Mouse (Mus musculus): ENCODE measurements around the gene Dok5. TPM values are rescaled to one million over a fixed set of nuclear protein-coding genes. Genes with fewer than 3 reads are reported as not detected.
A peak's percentile ranks its signal among the peaks of the same experiment; 100 is the strongest.

Dok5 gene
- polyA plus RNA-seq, 1 experiment from 2014 or later, result 0.78 TPM

DNA sequence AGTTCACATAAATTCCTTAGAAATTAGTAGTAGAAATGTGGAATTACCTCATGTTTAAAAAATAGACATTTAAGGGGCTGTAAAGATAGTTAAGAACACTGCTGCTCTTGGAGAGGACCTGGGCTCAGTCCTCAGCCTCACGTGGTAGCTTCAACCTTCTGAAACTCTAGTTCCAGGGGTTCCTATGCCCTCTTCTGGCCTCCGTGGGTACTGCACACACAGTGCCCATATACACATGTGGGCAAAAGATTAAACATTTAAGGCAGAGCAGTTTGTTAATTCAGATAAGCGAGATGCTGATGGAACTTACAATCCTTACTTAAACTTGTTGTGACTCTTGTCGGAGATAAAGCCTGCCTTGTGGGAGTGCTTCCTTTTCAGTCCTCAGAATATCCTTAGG lies 118.5 kb downstream of the Dok5 start:
- Histone ChIP-seq H3K27me3 (ENCODE audit: control insufficient read depth, insufficient read depth, low read length) (no peaks in the 10 kb centered on the region), H3K27ac (replicated peaks) (no peak overlapping the region), H3K9me3 (ENCODE audit: control insufficient read depth, low read length) (no peaks in the 10 kb centered on the region), H3K36me3 (ENCODE audit: control insufficient read depth, insufficient read depth, low read length) (no peaks in the 10 kb centered on the region), H3K9ac (ENCODE audit: low read length) (no peak overlapping the region), H3K4me3 (ENCODE audit: low read depth, low read length) (no peak overlapping the region), H3K4me1 (replicated peaks; ENCODE audit: control insufficient read depth, insufficient read depth) (no peaks in the 10 kb centered on the region), H3K4me2 (replicated peaks; ENCODE audit: low read depth) (no peak overlapping the region)
- TF ChIP-seq EP300 (optimal IDR thresholded peaks at IDR 0.05) (no peak), CTCF (IDR thresholded peaks at IDR 0.05; ENCODE audit: low read depth) (peak; percentile 26; the same call in 1 of the 2 replicates)
- WGBS, result 96% methylated on average over 4 of the region's 4 CpGs
- DNase-seq (ENCODE audit: low spot score) (no peak), ATAC-seq (ENCODE audit: low FRiP score, low TSS enrichment) (no peak)

DNA sequence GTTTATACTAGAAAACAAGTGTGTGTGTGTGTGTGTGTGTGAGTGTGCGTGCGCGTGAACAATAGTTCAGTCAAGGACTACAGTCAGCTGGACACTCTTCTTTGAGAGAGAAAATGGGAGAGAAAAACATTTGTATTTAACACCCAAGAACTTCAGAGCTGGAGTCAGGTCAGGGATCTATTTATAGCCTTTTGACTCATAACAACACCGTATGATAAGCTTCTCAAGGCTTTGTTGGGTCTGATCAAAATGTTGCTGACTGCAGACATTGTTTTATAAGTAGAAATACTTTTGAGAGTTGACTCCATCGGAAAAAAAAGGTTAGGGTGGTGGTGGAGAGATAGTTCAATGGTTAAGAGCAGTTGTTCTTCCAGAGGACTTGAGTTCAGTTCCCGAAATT lies 120.7 kb downstream of the Dok5 start:
- no peak for DNase-seq (ENCODE audit: low spot score)
- no peaks in the 10 kb centered on the region for H3K36me3 ChIP-seq (ENCODE audit: control insufficient read depth, insufficient read depth, low read length)
- H3K4me1 ChIP-seq (replicated peaks; ENCODE audit: control insufficient read depth, insufficient read depth), result 0 out of 2 replicates have a peak, but pooled peaks cover 3% of the 10 kb centered on the region
- 80% methylated on average over 6 of the region's 6 CpGs for WGBS
- no peaks in the 10 kb centered on the region for H3K9me3 ChIP-seq (ENCODE audit: control insufficient read depth, low read length)
- H3K27me3 ChIP-seq (ENCODE audit: control insufficient read depth, insufficient read depth, low read length), result no peaks in the 10 kb centered on the region
- H3K27ac ChIP-seq (replicated peaks), result no peak overlapping the region
- no peak for ATAC-seq (ENCODE audit: low FRiP score, low TSS enrichment)
- TF ChIP-seq EP300 (optimal IDR thresholded peaks at IDR 0.05), result no peak
- TF ChIP-seq CTCF (IDR thresholded peaks at IDR 0.05; ENCODE audit: low read depth), result no peak
- H3K9ac ChIP-seq (ENCODE audit: low read length), result no peak overlapping the region
- H3K4me2 ChIP-seq (replicated peaks; ENCODE audit: low read depth), result no peak overlapping the region
- no peak overlapping the region for H3K4me3 ChIP-seq (ENCODE audit: low read depth, low read length)

DNA sequence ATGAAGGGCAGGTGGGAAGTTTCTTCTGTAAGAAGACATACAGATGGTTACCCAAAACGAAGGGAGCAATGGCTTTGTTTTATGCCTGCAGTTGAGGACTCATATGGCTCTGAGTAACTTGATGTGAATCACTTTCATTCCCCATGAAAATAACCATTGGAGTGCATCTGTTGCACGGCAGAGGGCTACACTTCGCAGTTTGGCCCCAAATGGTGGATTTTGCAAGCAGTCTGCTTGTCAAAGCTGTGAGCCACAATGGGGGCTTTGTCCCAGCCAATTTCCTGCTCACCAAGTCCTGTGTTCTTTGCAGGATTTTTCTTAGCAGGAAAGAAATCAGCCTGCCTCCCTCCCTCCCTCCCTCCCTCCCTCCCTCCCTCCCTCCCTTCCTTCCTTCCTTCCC lies 123.6 kb downstream of the Dok5 start:
- H3K36me3 ChIP-seq (ENCODE audit: control insufficient read depth, insufficient read depth, low read length), result no peaks in the 10 kb centered on the region

DNA sequence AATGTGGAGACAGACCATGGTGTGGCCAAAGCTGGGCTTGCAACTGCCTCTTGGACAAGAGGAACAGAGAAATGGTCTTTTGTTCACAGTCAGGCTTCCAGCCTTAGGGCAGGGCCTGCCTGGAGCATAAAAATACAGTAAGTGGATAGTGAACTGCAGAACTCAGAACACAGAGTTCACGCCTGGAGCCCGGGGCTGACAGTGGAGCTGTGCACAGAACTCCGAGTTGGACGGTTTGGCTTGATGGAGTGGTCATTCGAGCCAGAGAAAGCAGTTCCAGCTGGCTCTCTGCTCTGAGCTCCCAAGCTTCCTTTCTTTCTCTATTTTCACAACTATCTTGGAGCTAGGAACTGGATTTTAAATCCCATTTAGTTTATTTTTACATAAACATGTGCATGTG lies 124.5 kb downstream of the Dok5 start:
- ATAC-seq (ENCODE audit: low FRiP score, low TSS enrichment) (no peak), DNase-seq (ENCODE audit: low spot score) (no peak)
- H3K36me3 ChIP-seq (ENCODE audit: control insufficient read depth, insufficient read depth, low read length), result no peaks in the 10 kb centered on the region
- H3K4me1 ChIP-seq (replicated peaks; ENCODE audit: control insufficient read depth, insufficient read depth), result 0 out of 2 replicates have a peak, but pooled peaks cover 3% of the 10 kb centered on the region
- WGBS, result 24% methylated on average over 5 of the region's 5 CpGs
- no peak overlapping the region for H3K4me2 ChIP-seq (replicated peaks; ENCODE audit: low read depth)
- no peak overlapping the region for H3K9ac ChIP-seq (ENCODE audit: low read length)
- H3K9me3 ChIP-seq (ENCODE audit: control insufficient read depth, low read length), result no peaks in the 10 kb centered on the region
- H3K27me3 ChIP-seq (ENCODE audit: control insufficient read depth, insufficient read depth, low read length), result no peaks in the 10 kb centered on the region
- TF ChIP-seq CTCF (IDR thresholded peaks at IDR 0.05; ENCODE audit: low read depth), result no peak
- no peak for TF ChIP-seq EP300 (optimal IDR thresholded peaks at IDR 0.05)
- H3K4me3 ChIP-seq (ENCODE audit: low read depth, low read length), result no peak overlapping the region
- 0 out of 2 replicates have a peak overlapping the region, but pooled peaks have one; percentile 14 for H3K27ac ChIP-seq (replicated peaks)

More for the DNA sequence above, 123.6 kb downstream of the Dok5 start:
- no peak overlapping the region for H3K9ac ChIP-seq (ENCODE audit: low read length)
- H3K9me3 ChIP-seq (ENCODE audit: control insufficient read depth, low read length), result no peaks in the 10 kb centered on the region
- 0 out of 2 replicates have a peak, but pooled peaks cover 3% of the 10 kb centered on the region for H3K4me1 ChIP-seq (replicated peaks; ENCODE audit: control insufficient read depth, insufficient read depth)
- H3K27me3 ChIP-seq (ENCODE audit: control insufficient read depth, insufficient read depth, low read length), result no peaks in the 10 kb centered on the region
- no peak overlapping the region for H3K4me3 ChIP-seq (ENCODE audit: low read depth, low read length)
- H3K4me2 ChIP-seq (replicated peaks; ENCODE audit: low read depth), result no peak overlapping the region
- 54% methylated on average over 3 of the region's 3 CpGs for WGBS
- TF ChIP-seq CTCF (IDR thresholded peaks at IDR 0.05; ENCODE audit: low read depth), result no peak
- TF ChIP-seq EP300 (optimal IDR thresholded peaks at IDR 0.05), result no peak
- ATAC-seq (ENCODE audit: low FRiP score, low TSS enrichment) (no peak), DNase-seq (ENCODE audit: low spot score) (no peak)
- no peak overlapping the region for H3K27ac ChIP-seq (replicated peaks)

DNA sequence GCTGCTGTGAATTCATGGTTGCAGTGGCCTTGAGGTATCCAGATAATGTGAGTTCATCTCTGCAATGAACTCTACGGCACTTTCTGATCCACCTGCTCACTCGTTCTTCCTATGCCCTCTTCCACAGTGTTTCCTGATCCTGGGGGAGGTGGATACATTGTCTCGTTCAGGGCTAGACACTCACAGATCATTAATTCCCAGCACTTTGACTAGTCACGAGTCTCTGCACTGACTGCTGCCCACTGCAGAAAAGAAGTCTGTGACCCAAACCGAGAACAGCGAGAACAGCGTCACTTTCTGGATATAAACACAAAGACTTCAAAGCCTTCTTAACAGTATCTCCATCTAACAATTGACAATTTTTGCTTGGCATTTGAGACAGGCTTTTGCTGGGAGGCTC lies 125.9 kb downstream of the Dok5 start:
- 55% methylated on average over 7 of the region's 7 CpGs for WGBS
- no peaks in the 10 kb centered on the region for H3K36me3 ChIP-seq (ENCODE audit: control insufficient read depth, insufficient read depth, low read length)
- no peak overlapping the region for H3K4me2 ChIP-seq (replicated peaks; ENCODE audit: low read depth)
- no peak overlapping the region for H3K9ac ChIP-seq (ENCODE audit: low read length)
- H3K27me3 ChIP-seq (ENCODE audit: control insufficient read depth, insufficient read depth, low read length), result no peaks in the 10 kb centered on the region
- no peak for ATAC-seq (ENCODE audit: low FRiP score, low TSS enrichment)
- no peak for DNase-seq (ENCODE audit: low spot score)
- no peak overlapping the region for H3K27ac ChIP-seq (replicated peaks)
- H3K9me3 ChIP-seq (ENCODE audit: control insufficient read depth, low read length), result no peaks in the 10 kb centered on the region
- H3K4me1 ChIP-seq (replicated peaks; ENCODE audit: control insufficient read depth, insufficient read depth), result 0 out of 2 replicates have a peak, but pooled peaks cover 3% of the 10 kb centered on the region
- H3K4me3 ChIP-seq (ENCODE audit: low read depth, low read length), result no peak overlapping the region
- no peak for TF ChIP-seq EP300 (optimal IDR thresholded peaks at IDR 0.05)

DNA sequence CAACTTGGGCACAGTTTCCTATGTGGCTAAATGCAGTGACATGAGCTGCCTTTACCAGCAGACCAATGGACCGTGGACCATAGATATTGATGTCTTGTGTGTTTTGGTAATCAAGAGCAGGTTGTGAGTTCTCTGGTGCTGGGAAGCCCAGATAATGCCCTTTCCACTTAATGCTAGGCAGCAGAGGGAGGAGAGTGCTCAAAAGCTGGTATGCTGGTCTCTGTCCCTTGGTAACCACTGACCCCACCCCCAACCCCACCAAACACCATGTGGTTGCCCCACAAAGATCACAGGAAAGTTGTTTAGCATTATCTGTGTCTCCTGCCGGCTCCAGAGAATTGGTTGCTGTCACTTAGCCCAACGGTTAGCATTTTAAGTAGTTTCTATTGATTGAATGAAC lies 127.0 kb downstream of the Dok5 start:
- no peak for TF ChIP-seq EP300 (optimal IDR thresholded peaks at IDR 0.05)
- TF ChIP-seq CTCF (IDR thresholded peaks at IDR 0.05; ENCODE audit: low read depth), result no peak
- DNase-seq (ENCODE audit: low spot score), result no peak
- ATAC-seq (ENCODE audit: low FRiP score, low TSS enrichment), result no peak
- Histone ChIP-seq H3K27me3 (ENCODE audit: control insufficient read depth, insufficient read depth, low read length) (no peaks in the 10 kb centered on the region), H3K36me3 (ENCODE audit: control insufficient read depth, insufficient read depth, low read length) (no peaks in the 10 kb centered on the region), H3K4me2 (replicated peaks; ENCODE audit: low read depth) (no peak overlapping the region), H3K4me1 (replicated peaks; ENCODE audit: control insufficient read depth, insufficient read depth) (0 out of 2 replicates have a peak, but pooled peaks cover 3% of the 10 kb centered on the region), H3K4me3 (ENCODE audit: low read depth, low read length) (no peak overlapping the region), H3K27ac (replicated peaks) (no peak overlapping the region), H3K9ac (ENCODE audit: low read length) (no peak overlapping the region), H3K9me3 (ENCODE audit: control insufficient read depth, low read length) (no peaks in the 10 kb centered on the region)
- 44% methylated on average over 3 of the region's 3 CpGs for WGBS
